Mouse (Mus musculus): Measurements from ENCODE around the gene Rps11. TPM values are rescaled to one million over a fixed set of nuclear protein-coding genes. Genes with fewer than 3 reads are reported as not detected.

Gene Rps11
- polyA plus RNA-seq, 1 experiment: 3,175 TPM

- Histone ChIP-seq H3K79me2 (ENCODE audit: control insufficient read depth, insufficient read depth) (peaks cover 4% of the 10 kb centered on the region), H3K4me3 (ENCODE audit: insufficient read depth, poor library complexity, severe bottlenecking) (no peak overlapping the region), H3K27me3 (ENCODE audit: control insufficient read depth, insufficient read depth, insufficient read length) (no peaks in the 10 kb centered on the region), H3K36me3 (ENCODE audit: control insufficient read depth, insufficient read depth) (no peaks in the 10 kb centered on the region), H3ac (ENCODE audit: control insufficient read depth, insufficient read length, low read depth) (no peak overlapping the region), H3K79me3 (ENCODE audit: low read depth) (no peaks in the 10 kb centered on the region)
- TF ChIP-seq FOSL1 (IDR thresholded peaks at IDR 0.05; ENCODE audit: insufficient read depth, low read length, poor library complexity, severe bottlenecking) (no peak), MYOD1 (IDR thresholded peaks at IDR 0.05; ENCODE audit: control insufficient read depth, insufficient read length, low read depth) (no peak), USF1 (IDR thresholded peaks at IDR 0.05; ENCODE audit: low read depth) (no peak), CEBPB (IDR thresholded peaks at IDR 0.05; ENCODE audit: low read depth) (no peak), CTCF (IDR thresholded peaks at IDR 0.05; ENCODE audit: control insufficient read depth, insufficient read depth, insufficient read length) (no peak), MAX (IDR thresholded peaks at IDR 0.05) (no peak), MYOG (IDR thresholded peaks at IDR 0.05; ENCODE audit: control insufficient read depth, extremely low read depth, insufficient read length) (no peak)
Observed at GRCm38 (mm10) chr7:45148534-45149098, 24.4 kb upstream of the Rps11 start.

- Histone ChIP-seq H3K79me2 (ENCODE audit: control insufficient read depth, insufficient read depth) (no peaks in the 10 kb centered on the region), H3K79me3 (ENCODE audit: low read depth) (no peaks in the 10 kb centered on the region), H3K4me3 (ENCODE audit: insufficient read depth, poor library complexity, severe bottlenecking) (no peak overlapping the region), H3K27me3 (ENCODE audit: control insufficient read depth, insufficient read depth, insufficient read length) (no peaks in the 10 kb centered on the region), H3ac (ENCODE audit: control insufficient read depth, insufficient read length, low read depth) (no peak overlapping the region), H3K36me3 (ENCODE audit: control insufficient read depth, insufficient read depth) (no peaks in the 10 kb centered on the region)
- TF ChIP-seq FOSL1 (IDR thresholded peaks at IDR 0.05; ENCODE audit: insufficient read depth, low read length, poor library complexity, severe bottlenecking) (no peak), MYOD1 (IDR thresholded peaks at IDR 0.05; ENCODE audit: control insufficient read depth, insufficient read length, low read depth) (no peak), MAX (IDR thresholded peaks at IDR 0.05) (no peak), CEBPB (IDR thresholded peaks at IDR 0.05; ENCODE audit: low read depth) (no peak), USF1 (IDR thresholded peaks at IDR 0.05; ENCODE audit: low read depth) (no peak), MYOG (IDR thresholded peaks at IDR 0.05; ENCODE audit: control insufficient read depth, extremely low read depth, insufficient read length) (no peak), CTCF (IDR thresholded peaks at IDR 0.05; ENCODE audit: control insufficient read depth, insufficient read depth, insufficient read length) (no peak)
Observed at GRCm38 (mm10) chr7:45147899-45148298, 23.7 kb upstream of the Rps11 start.

GRCm38 (mm10) chr7:45147267-45147666 lies 23.0 kb upstream of the Rps11 start:
- Histone ChIP-seq H3K79me2 (ENCODE audit: control insufficient read depth, insufficient read depth) (no peaks in the 10 kb centered on the region), H3K4me3 (ENCODE audit: insufficient read depth, poor library complexity, severe bottlenecking) (no peak overlapping the region), H3K36me3 (ENCODE audit: control insufficient read depth, insufficient read depth) (no peaks in the 10 kb centered on the region), H3ac (ENCODE audit: control insufficient read depth, insufficient read length, low read depth) (no peak overlapping the region), H3K79me3 (ENCODE audit: low read depth) (no peaks in the 10 kb centered on the region), H3K27me3 (ENCODE audit: control insufficient read depth, insufficient read depth, insufficient read length) (no peaks in the 10 kb centered on the region)
- TF ChIP-seq USF1 (IDR thresholded peaks at IDR 0.05; ENCODE audit: low read depth) (no peak), CEBPB (IDR thresholded peaks at IDR 0.05; ENCODE audit: low read depth) (no peak), MYOD1 (IDR thresholded peaks at IDR 0.05; ENCODE audit: control insufficient read depth, insufficient read length, low read depth) (no peak), FOSL1 (IDR thresholded peaks at IDR 0.05; ENCODE audit: insufficient read depth, low read length, poor library complexity, severe bottlenecking) (no peak), MAX (IDR thresholded peaks at IDR 0.05) (no peak), CTCF (IDR thresholded peaks at IDR 0.05; ENCODE audit: control insufficient read depth, insufficient read depth, insufficient read length) (no peak), MYOG (IDR thresholded peaks at IDR 0.05; ENCODE audit: control insufficient read depth, extremely low read depth, insufficient read length) (no peak)

- Histone ChIP-seq H3K27me3 (ENCODE audit: control insufficient read depth, insufficient read depth, insufficient read length) (no peaks in the 10 kb centered on the region), H3K36me3 (ENCODE audit: control insufficient read depth, insufficient read depth) (no peaks in the 10 kb centered on the region), H3K4me3 (ENCODE audit: insufficient read depth, poor library complexity, severe bottlenecking) (no peak overlapping the region), H3K79me3 (ENCODE audit: low read depth) (no peaks in the 10 kb centered on the region), H3K79me2 (ENCODE audit: control insufficient read depth, insufficient read depth) (no peaks in the 10 kb centered on the region), H3ac (ENCODE audit: control insufficient read depth, insufficient read length, low read depth) (no peak overlapping the region)
- TF ChIP-seq USF1 (IDR thresholded peaks at IDR 0.05; ENCODE audit: low read depth) (no peak), CTCF (IDR thresholded peaks at IDR 0.05; ENCODE audit: control insufficient read depth, insufficient read depth, insufficient read length) (no peak), CEBPB (IDR thresholded peaks at IDR 0.05; ENCODE audit: low read depth) (no peak), MYOG (IDR thresholded peaks at IDR 0.05; ENCODE audit: control insufficient read depth, extremely low read depth, insufficient read length) (no peak), FOSL1 (IDR thresholded peaks at IDR 0.05; ENCODE audit: insufficient read depth, low read length, poor library complexity, severe bottlenecking) (no peak), MAX (IDR thresholded peaks at IDR 0.05) (no peak), MYOD1 (IDR thresholded peaks at IDR 0.05; ENCODE audit: control insufficient read depth, insufficient read length, low read depth) (no peak)
Observed at GRCm38 (mm10) chr7:45145460-45145859, 21.2 kb upstream of the Rps11 start.

DNA sequence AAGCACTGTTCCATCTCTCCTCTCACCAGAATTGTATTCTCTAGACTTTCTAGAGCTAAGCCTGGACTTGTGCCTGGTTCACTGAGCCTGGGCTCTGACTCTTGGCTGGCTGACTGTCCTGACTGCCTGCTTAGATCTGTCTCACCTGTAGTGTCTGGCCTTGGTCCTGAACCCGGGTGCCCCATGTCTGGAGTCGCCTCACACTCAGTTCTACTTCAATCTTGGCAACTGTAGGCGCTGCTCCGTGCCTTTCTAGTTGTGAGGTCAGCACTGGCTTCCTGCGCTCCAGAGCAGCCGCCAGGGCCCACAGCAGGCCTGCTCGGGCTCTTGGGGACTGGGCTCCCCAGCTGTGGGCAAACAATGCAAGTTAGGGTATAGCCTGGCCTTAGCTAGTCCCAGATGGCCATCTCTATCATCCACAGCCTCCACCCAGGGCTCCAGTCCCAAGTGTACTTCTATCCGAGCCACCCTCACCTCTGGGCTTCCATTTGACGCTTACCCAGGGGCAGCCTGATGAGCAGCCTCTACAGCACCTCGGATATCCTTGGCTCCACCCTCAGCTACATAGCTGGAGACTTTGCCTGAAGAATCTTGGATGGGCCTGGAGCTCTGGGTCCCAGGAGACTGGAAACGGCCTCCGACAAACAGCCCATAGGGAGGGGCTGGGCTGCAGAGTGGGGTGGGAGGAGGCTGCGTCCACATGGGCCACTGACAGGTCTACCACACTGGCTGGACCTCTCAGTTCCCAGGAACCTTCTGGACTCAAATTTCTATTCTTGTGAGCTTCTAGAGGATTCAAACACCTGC lies 20.3 kb upstream of the Rps11 start:
- H3K27me3 ChIP-seq (ENCODE audit: control insufficient read depth, insufficient read depth, insufficient read length): no peaks in the 10 kb centered on the region
- H3ac ChIP-seq (ENCODE audit: control insufficient read depth, insufficient read length, low read depth): no peak overlapping the region
- H3K79me2 ChIP-seq (ENCODE audit: control insufficient read depth, insufficient read depth): no peaks in the 10 kb centered on the region
- no peaks in the 10 kb centered on the region for H3K79me3 ChIP-seq (ENCODE audit: low read depth)
- TF ChIP-seq MYOG (IDR thresholded peaks at IDR 0.05; ENCODE audit: control insufficient read depth, extremely low read depth, insufficient read length): no peak
- no peak for TF ChIP-seq MAX (IDR thresholded peaks at IDR 0.05)
- TF ChIP-seq CTCF (IDR thresholded peaks at IDR 0.05; ENCODE audit: control insufficient read depth, insufficient read depth, insufficient read length): no peak
- no peak for TF ChIP-seq CEBPB (IDR thresholded peaks at IDR 0.05; ENCODE audit: low read depth)
- TF ChIP-seq USF1 (IDR thresholded peaks at IDR 0.05; ENCODE audit: low read depth): no peak
- TF ChIP-seq FOSL1 (IDR thresholded peaks at IDR 0.05; ENCODE audit: insufficient read depth, low read length, poor library complexity, severe bottlenecking): no peak
- H3K4me3 ChIP-seq (ENCODE audit: insufficient read depth, poor library complexity, severe bottlenecking): no peak overlapping the region
- no peaks in the 10 kb centered on the region for H3K36me3 ChIP-seq (ENCODE audit: control insufficient read depth, insufficient read depth)

Data from C2C12 (cell line).